In genomic region chr8:106720921-106721320, GRCm38 (mm10) we compare ENCODE assay signal across 24 mouse cellular contexts. TPM values are rescaled to one million over a fixed set of nuclear protein-coding genes. Genes with fewer than 3 reads are reported as not detected.
DNase-seq lines count a peak whose midpoint lies in the region; ATAC-seq and TF ChIP-seq lines count a peak whose summit lies in the region.
"Had no signal": no experiment of that assay in that cellular context is flagged by ENCODE, and none has a peak within 500 bp of the region (broad histone marks: within the 10 kb centered on the region; RNA-seq: fewer than 3 reads in every experiment).

No protein-coding gene starts in this region.

- intact Hi-C loops in gastrocnemius, adult 2 months (cut with DNase I): no loop called here

- H3K9ac ChIP-seq in embryonic facial prominence, embryonic 13.5 days: no peak overlapping the region
- H3K9ac ChIP-seq in stomach, embryonic 16.5 days (ENCODE audit: low read length): no peak overlapping the region
- no peak overlapping the region for H3K9ac ChIP-seq in midbrain, embryonic 13.5 days (replicated peaks)
- H3K9ac ChIP-seq: forebrain, embryonic 15.5 days; heart, embryonic 13.5 days; limb, embryonic 12.5 days; liver, embryonic 12.5 days had no signal

- no peak overlapping the region for H3K4me2 ChIP-seq in embryonic facial prominence, embryonic 13.5 days
- H3K4me2 ChIP-seq in stomach, embryonic 16.5 days (ENCODE audit: low read depth, low read length): no peak overlapping the region
- H3K4me2 ChIP-seq in midbrain, embryonic 13.5 days (replicated peaks): no peak overlapping the region
- H3K4me2 ChIP-seq: forebrain, embryonic 15.5 days; heart, embryonic 13.5 days; limb, embryonic 12.5 days; liver, embryonic 12.5 days had no signal

- peaks cover 21% of the 10 kb centered on the region for H3K36me3 ChIP-seq in embryonic facial prominence, embryonic 13.5 days
- H3K36me3 ChIP-seq in stomach, embryonic 16.5 days (ENCODE audit: control insufficient read depth, insufficient read depth, low read length): 0 out of 2 replicates have a peak, but pooled peaks cover 2% of the 10 kb centered on the region
- peaks cover 10% of the 10 kb centered on the region for H3K36me3 ChIP-seq in midbrain, embryonic 13.5 days
- H3K36me3 ChIP-seq: forebrain, embryonic 15.5 days had no signal

- no peaks in the 10 kb centered on the region for H3K9me3 ChIP-seq in embryonic facial prominence, embryonic 13.5 days
- H3K9me3 ChIP-seq in stomach, embryonic 16.5 days (replicated peaks; ENCODE audit: control insufficient read depth, low read length): no peaks in the 10 kb centered on the region
- H3K9me3 ChIP-seq in midbrain, embryonic 13.5 days: no peaks in the 10 kb centered on the region
- H3K9me3 ChIP-seq: forebrain, embryonic 15.5 days; G1E; heart, embryonic 13.5 days; limb, embryonic 12.5 days; liver, embryonic 12.5 days had no signal

- WGBS in embryonic facial prominence, embryonic 13.5 days: 51% methylated on average over 8 of the region's 8 CpGs
- 52% methylated on average over 8 of the region's 8 CpGs for WGBS in stomach, embryonic 16.5 days
- 69% methylated on average over 8 of the region's 8 CpGs for WGBS in midbrain, embryonic 13.5 days

- no peak overlapping the region for H3K4me3 ChIP-seq in gastrocnemius, adult 2 months
- no peak overlapping the region for H3K4me3 ChIP-seq in embryonic facial prominence, embryonic 13.5 days
- no peak overlapping the region for H3K4me3 ChIP-seq in stomach, embryonic 16.5 days (replicated peaks; ENCODE audit: low read length)
- no peak overlapping the region for H3K4me3 ChIP-seq in midbrain, embryonic 13.5 days (replicated peaks)
- H3K4me3 ChIP-seq: erythroblast, embryonic 14.5 days; forebrain, embryonic 15.5 days; heart, embryonic 13.5 days; limb, embryonic 12.5 days; liver, embryonic 12.5 days had no signal

- no peak for DNase-seq in gastrocnemius, adult 2 months
- DNase-seq in gastrocnemius, postnatal 4 days (ENCODE audit: low spot score in 2 of 2): no peak
- peak; percentile 28 for DNase-seq in kidney, postnatal 14 days
- DNase-seq in kidney, postnatal 25 days: no peak
- DNase-seq in layer of hippocampus, adult 11-12 months (ENCODE audit: low spot score): no peak
- DNase-seq: adrenal gland, postnatal 10 days; cerebellum, adult 11-12 months; cerebellum, postnatal 14 days; gastrocnemius, postnatal 36 days; lung, postnatal 36 days; right cerebral cortex, postnatal 4 days; thymus, postnatal 36 days had no signal

- H3K27me3 ChIP-seq in embryonic facial prominence, embryonic 13.5 days: no peaks in the 10 kb centered on the region
- H3K27me3 ChIP-seq in stomach, embryonic 16.5 days (ENCODE audit: control insufficient read depth, insufficient read depth, low read length): no peaks in the 10 kb centered on the region
- peaks cover 54% of the 10 kb centered on the region for H3K27me3 ChIP-seq in midbrain, embryonic 13.5 days
- H3K27me3 ChIP-seq: forebrain, embryonic 15.5 days; heart, embryonic 13.5 days; limb, embryonic 12.5 days; liver, embryonic 12.5 days had no signal

- TF ChIP-seq CTCF in gastrocnemius, adult 2 months (IDR thresholded peaks at IDR 0.05): no peak

- 0 out of 2 replicates have a peak, but pooled peaks have one; percentile 37 for ATAC-seq in embryonic facial prominence, embryonic 13.5 days (ENCODE audit: insufficient number of reproducible peaks, insufficient read depth, low FRiP score, low TSS enrichment, low read depth)
- ATAC-seq in stomach, embryonic 16.5 days (ENCODE audit: insufficient read depth, low FRiP score): 0 out of 2 replicates have a peak, but pooled peaks have one; percentile 31
- no peak for ATAC-seq in midbrain, embryonic 13.5 days
- ATAC-seq: activated CD4-positive, CD25-positive, alpha-beta regulatory T cell, adult 4 months; forebrain, embryonic 15.5 days; hindbrain, embryonic 16.5 days; intestine, embryonic 16.5 days; liver, embryonic 12.5 days had no signal

- peaks cover 7% of the 10 kb centered on the region for H3K4me1 ChIP-seq in embryonic facial prominence, embryonic 13.5 days
- peaks cover 3% of the 10 kb centered on the region for H3K4me1 ChIP-seq in stomach, embryonic 16.5 days (ENCODE audit: control insufficient read depth, insufficient read depth, low read length)
- H3K4me1 ChIP-seq in midbrain, embryonic 13.5 days (replicated peaks): peaks cover 3% of the 10 kb centered on the region; the same call in 1 of the 2 replicates
- H3K4me1 ChIP-seq: liver, embryonic 12.5 days had no signal

- peak overlapping the region; percentile 32 for H3K27ac ChIP-seq in gastrocnemius, adult 2 months
- peak overlapping the region; percentile 51; the same call in 1 of the 2 replicates for H3K27ac ChIP-seq in embryonic facial prominence, embryonic 13.5 days
- H3K27ac ChIP-seq in stomach, embryonic 16.5 days (ENCODE audit: low read length): peak overlapping the region; percentile 64
- no peak overlapping the region for H3K27ac ChIP-seq in midbrain, embryonic 13.5 days
- H3K27ac ChIP-seq: forebrain, embryonic 15.5 days; heart, embryonic 13.5 days; limb, embryonic 12.5 days; liver, embryonic 12.5 days had no signal

RNA-seq across cellular contexts. Expression of gene Tango6, which starts 38.1 kb away (rescaled TPM):
- total RNA-seq in gastrocnemius, adult 2 months (2021): 10 to 100 TPM; 12.2 to 12.7 TPM
- total RNA-seq in gastrocnemius, postnatal 4 days (2021): 1 to 10 TPM; 9.1 to 9.3 TPM
- polyA plus RNA-seq in embryonic facial prominence, embryonic 13.5 days (2015; fragmentation: Nextera tagmentation; extraction: Ambion mirVana): 11.3 and 11.5 TPM in 2 replicates
- polyA plus RNA-seq in stomach, embryonic 16.5 days (2015; fragmentation: Nextera tagmentation; extraction: Ambion mirVana): 8.6 and 9.4 TPM in 2 replicates
- polyA plus RNA-seq in midbrain, embryonic 13.5 days (2015; fragmentation: Nextera tagmentation; extraction: Ambion mirVana): 7.5 and 7.7 TPM in 2 replicates
